Mouse (Mus musculus): ENCODE measurements around the gene Zfp683. TPM values are rescaled to one million over a fixed set of nuclear protein-coding genes. Genes with fewer than 3 reads are reported as not detected.

Gene Zfp683
- polyA plus RNA-seq, 1 experiment from 2014 or later = not detected

- H3K9me3 ChIP-seq (ENCODE audit: control insufficient read depth, low read length) = no peaks in the 10 kb centered on the region
- H3K4me3 ChIP-seq (ENCODE audit: low read depth, low read length) = no peak overlapping the region
- H3K27me3 ChIP-seq (ENCODE audit: control insufficient read depth, insufficient read depth, low read length) = peaks cover 12% of the 10 kb centered on the region
- WGBS = 91% methylated on average over 4 of the region's 4 CpGs
- no peak overlapping the region for H3K4me2 ChIP-seq (replicated peaks; ENCODE audit: low read depth, low read length)
- H3K4me1 ChIP-seq (replicated peaks; ENCODE audit: control insufficient read depth, insufficient read depth, low read length) = peaks cover 10% of the 10 kb centered on the region
- ATAC-seq (ENCODE audit: low FRiP score) (no peak), DNase-seq (ENCODE audit: low spot score) (no peak)
- no peak overlapping the region for H3K27ac ChIP-seq (ENCODE audit: low read depth, low read length)
- H3K36me3 ChIP-seq (ENCODE audit: control insufficient read depth, insufficient read depth, low read length) = no peaks in the 10 kb centered on the region
- H3K9ac ChIP-seq (ENCODE audit: low read depth, low read length) = no peak overlapping the region
These were observed 27.0 kb downstream of the Zfp683 start for GRCm38 (mm10) chr4:134080674-134081073.

GRCm38 (mm10) chr4:134081730-134082386 is 28.2 kb downstream of the Zfp683 start:
- Histone ChIP-seq H3K27me3 (ENCODE audit: control insufficient read depth, insufficient read depth, low read length) (peaks cover 12% of the 10 kb centered on the region), H3K27ac (ENCODE audit: low read depth, low read length) (no peak overlapping the region), H3K4me3 (ENCODE audit: low read depth, low read length) (peak overlapping the region; percentile 41), H3K9ac (ENCODE audit: low read depth, low read length) (0 out of 2 replicates have a peak overlapping the region, but pooled peaks have one; percentile 19), H3K36me3 (ENCODE audit: control insufficient read depth, insufficient read depth, low read length) (no peaks in the 10 kb centered on the region), H3K9me3 (ENCODE audit: control insufficient read depth, low read length) (no peaks in the 10 kb centered on the region), H3K4me1 (replicated peaks; ENCODE audit: control insufficient read depth, insufficient read depth, low read length) (peaks cover 10% of the 10 kb centered on the region), H3K4me2 (replicated peaks; ENCODE audit: low read depth, low read length) (peak overlapping the region; percentile 78)
- DNase-seq (ENCODE audit: low spot score) (peak; percentile 79), ATAC-seq (ENCODE audit: low FRiP score) (peak; percentile 64)
- 0% methylated on average over 41 of the region's 41 CpGs for WGBS

GRCm38 (mm10) chr4:134082460-134082859 is 28.8 kb downstream of the Zfp683 start:
- no peak for ATAC-seq (ENCODE audit: low FRiP score)
- H3K27ac ChIP-seq (ENCODE audit: low read depth, low read length) = no peak overlapping the region
- no peaks in the 10 kb centered on the region for H3K36me3 ChIP-seq (ENCODE audit: control insufficient read depth, insufficient read depth, low read length)
- peaks cover 12% of the 10 kb centered on the region for H3K27me3 ChIP-seq (ENCODE audit: control insufficient read depth, insufficient read depth, low read length)
- peaks cover 10% of the 10 kb centered on the region for H3K4me1 ChIP-seq (replicated peaks; ENCODE audit: control insufficient read depth, insufficient read depth, low read length)
- H3K9ac ChIP-seq (ENCODE audit: low read depth, low read length) = no peak overlapping the region
- H3K4me2 ChIP-seq (replicated peaks; ENCODE audit: low read depth, low read length) = peak overlapping the region; percentile 78
- H3K4me3 ChIP-seq (ENCODE audit: low read depth, low read length) = peak overlapping the region; percentile 41
- H3K9me3 ChIP-seq (ENCODE audit: control insufficient read depth, low read length) = no peaks in the 10 kb centered on the region
- DNase-seq (ENCODE audit: low spot score) = no peak
- WGBS = 11% methylated on average over 7 of the region's 7 CpGs

GRCm38 (mm10) chr4:134084999-134085398 is 31.4 kb downstream of the Zfp683 start:
- Histone ChIP-seq H3K4me1 (replicated peaks; ENCODE audit: control insufficient read depth, insufficient read depth, low read length) (peaks cover 10% of the 10 kb centered on the region), H3K36me3 (ENCODE audit: control insufficient read depth, insufficient read depth, low read length) (no peaks in the 10 kb centered on the region), H3K4me3 (ENCODE audit: low read depth, low read length) (no peak overlapping the region), H3K27ac (ENCODE audit: low read depth, low read length) (no peak overlapping the region), H3K9ac (ENCODE audit: low read depth, low read length) (no peak overlapping the region), H3K4me2 (replicated peaks; ENCODE audit: low read depth, low read length) (no peak overlapping the region), H3K9me3 (ENCODE audit: control insufficient read depth, low read length) (no peaks in the 10 kb centered on the region), H3K27me3 (ENCODE audit: control insufficient read depth, insufficient read depth, low read length) (peaks cover 10% of the 10 kb centered on the region)
- WGBS = 87% methylated on average over 4 of the region's 4 CpGs
- DNase-seq (ENCODE audit: low spot score) = no peak
- ATAC-seq (ENCODE audit: low FRiP score) = no peak

GRCm38 (mm10) chr4:134087412-134087811 is 33.8 kb downstream of the Zfp683 start:
- Histone ChIP-seq H3K9ac (ENCODE audit: low read depth, low read length) (no peak overlapping the region), H3K4me3 (ENCODE audit: low read depth, low read length) (no peak overlapping the region), H3K36me3 (ENCODE audit: control insufficient read depth, insufficient read depth, low read length) (no peaks in the 10 kb centered on the region), H3K4me2 (replicated peaks; ENCODE audit: low read depth, low read length) (no peak overlapping the region), H3K4me1 (replicated peaks; ENCODE audit: control insufficient read depth, insufficient read depth, low read length) (0 out of 2 replicates have a peak, but pooled peaks cover under 1% of the 10 kb centered on the region), H3K9me3 (ENCODE audit: control insufficient read depth, low read length) (no peaks in the 10 kb centered on the region), H3K27ac (ENCODE audit: low read depth, low read length) (no peak overlapping the region), H3K27me3 (ENCODE audit: control insufficient read depth, insufficient read depth, low read length) (peaks cover 3% of the 10 kb centered on the region; the same call in 1 of the 2 replicates)
- 0 out of 2 replicates have a peak, but pooled peaks have one; percentile 17 for ATAC-seq (ENCODE audit: low FRiP score)
- peak; percentile 67 for DNase-seq (ENCODE audit: low spot score)
- WGBS = 43% methylated on average over 7 of the region's 7 CpGs

GRCm38 (mm10) chr4:134089029-134089428 is 35.4 kb downstream of the Zfp683 start:
- no peaks in the 10 kb centered on the region for H3K9me3 ChIP-seq (ENCODE audit: control insufficient read depth, low read length)
- ATAC-seq (ENCODE audit: low FRiP score) (no peak), DNase-seq (ENCODE audit: low spot score) (no peak)
- no peak overlapping the region for H3K9ac ChIP-seq (ENCODE audit: low read depth, low read length)
- no peak overlapping the region for H3K27ac ChIP-seq (ENCODE audit: low read depth, low read length)
- no peaks in the 10 kb centered on the region for H3K27me3 ChIP-seq (ENCODE audit: control insufficient read depth, insufficient read depth, low read length)
- no peak overlapping the region for H3K4me2 ChIP-seq (replicated peaks; ENCODE audit: low read depth, low read length)
- no peaks in the 10 kb centered on the region for H3K36me3 ChIP-seq (ENCODE audit: control insufficient read depth, insufficient read depth, low read length)
- 77% methylated on average over 8 of the region's 9 CpGs for WGBS
- H3K4me1 ChIP-seq (replicated peaks; ENCODE audit: control insufficient read depth, insufficient read depth, low read length) = no peaks in the 10 kb centered on the region
- H3K4me3 ChIP-seq (ENCODE audit: low read depth, low read length) = no peak overlapping the region

- Histone ChIP-seq H3K4me3 (ENCODE audit: low read depth, low read length) (no peak overlapping the region), H3K4me1 (replicated peaks; ENCODE audit: control insufficient read depth, insufficient read depth, low read length) (no peaks in the 10 kb centered on the region), H3K27ac (ENCODE audit: low read depth, low read length) (no peak overlapping the region), H3K4me2 (replicated peaks; ENCODE audit: low read depth, low read length) (no peak overlapping the region), H3K9me3 (ENCODE audit: control insufficient read depth, low read length) (no peaks in the 10 kb centered on the region), H3K9ac (ENCODE audit: low read depth, low read length) (no peak overlapping the region), H3K36me3 (ENCODE audit: control insufficient read depth, insufficient read depth, low read length) (no peaks in the 10 kb centered on the region), H3K27me3 (ENCODE audit: control insufficient read depth, insufficient read depth, low read length) (no peaks in the 10 kb centered on the region)
- WGBS = 80% methylated on average over 16 of the region's 16 CpGs
- ATAC-seq (ENCODE audit: low FRiP score) (no peak), DNase-seq (ENCODE audit: low spot score) (no peak)
These were observed 37.0 kb downstream of the Zfp683 start for GRCm38 (mm10) chr4:134090521-134091224.

- WGBS = 83% methylated on average over 6 of the region's 6 CpGs
- Histone ChIP-seq H3K27me3 (ENCODE audit: control insufficient read depth, insufficient read depth, low read length) (no peaks in the 10 kb centered on the region), H3K4me2 (replicated peaks; ENCODE audit: low read depth, low read length) (no peak overlapping the region), H3K4me1 (replicated peaks; ENCODE audit: control insufficient read depth, insufficient read depth, low read length) (no peaks in the 10 kb centered on the region), H3K27ac (ENCODE audit: low read depth, low read length) (no peak overlapping the region), H3K9me3 (ENCODE audit: control insufficient read depth, low read length) (no peaks in the 10 kb centered on the region), H3K4me3 (ENCODE audit: low read depth, low read length) (no peak overlapping the region), H3K9ac (ENCODE audit: low read depth, low read length) (no peak overlapping the region), H3K36me3 (ENCODE audit: control insufficient read depth, insufficient read depth, low read length) (no peaks in the 10 kb centered on the region)
- ATAC-seq (ENCODE audit: low FRiP score) = no peak
- no peak for DNase-seq (ENCODE audit: low spot score)
These were observed 37.5 kb downstream of the Zfp683 start for GRCm38 (mm10) chr4:134091225-134091529.

Measured in hindbrain, embryonic 11.5 days (tissue).